ENCODE assay signal across 8 mouse cellular contexts in the genomic region with DNA sequence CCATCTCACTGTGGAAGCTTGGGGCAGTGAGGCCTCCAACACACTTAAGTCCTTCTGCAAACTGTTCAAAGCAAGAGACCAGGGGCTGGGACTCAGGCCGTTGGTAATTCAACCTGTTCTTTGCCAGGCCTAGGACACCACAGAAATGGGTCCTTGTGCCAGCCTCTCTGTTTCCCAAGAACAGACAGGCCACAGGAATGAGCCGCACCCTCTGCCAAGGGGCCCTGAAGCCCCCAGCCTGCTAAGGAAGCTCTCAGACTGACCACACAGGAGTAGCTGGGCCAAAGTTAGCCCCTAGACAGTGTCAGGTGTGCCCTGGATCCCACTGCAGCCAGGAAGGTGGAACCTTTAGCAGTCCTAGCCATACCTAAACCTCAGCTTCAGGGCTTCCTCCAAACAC. TPM values are rescaled to one million over a fixed set of nuclear protein-coding genes. Genes with fewer than 3 reads are reported as not detected.
DNase-seq lines count a peak whose midpoint lies in the region; ATAC-seq and TF ChIP-seq lines count a peak whose summit lies in the region.

No protein-coding gene starts in this region.

- peaks cover 66% of the 10 kb centered on the region for H3K4me1 ChIP-seq in hindbrain, embryonic 13.5 days (replicated peaks)
- peaks cover 58% of the 10 kb centered on the region for H3K4me1 ChIP-seq in lung, postnatal 0 days (ENCODE audit: insufficient read depth, low read depth, low read length)

- ATAC-seq in hindbrain, embryonic 13.5 days (ENCODE audit: low FRiP score), result no peak
- ATAC-seq in lung, postnatal 0 days, result no peak

- 69% methylated on average over 2 of the region's 2 CpGs for WGBS in hindbrain, embryonic 13.5 days
- WGBS in lung, postnatal 0 days, result 34% methylated on average over 2 of the region's 2 CpGs

- peak overlapping the region; percentile 91 for H3K9ac ChIP-seq in hindbrain, embryonic 13.5 days
- H3K9ac ChIP-seq in lung, postnatal 0 days (replicated peaks; ENCODE audit: low read depth), result peak overlapping the region; percentile 90

- H3K4me3 ChIP-seq in hindbrain, embryonic 13.5 days, result peak overlapping the region; percentile 96
- H3K4me3 ChIP-seq in lung, postnatal 0 days (ENCODE audit: low read depth, low read length), result peak overlapping the region; percentile 89

- peaks cover 27% of the 10 kb centered on the region for H3K36me3 ChIP-seq in hindbrain, embryonic 13.5 days
- peaks cover 12% of the 10 kb centered on the region for H3K36me3 ChIP-seq in lung, postnatal 0 days (ENCODE audit: insufficient read depth, low read length)

- peak overlapping the region; percentile 90 for H3K4me2 ChIP-seq in hindbrain, embryonic 13.5 days
- peak overlapping the region; percentile 97 for H3K4me2 ChIP-seq in lung, postnatal 0 days (replicated peaks; ENCODE audit: low read depth, low read length)

- peak; percentile 36 for DNase-seq in adrenal gland, adult 2 months
- DNase-seq in adrenal gland, postnatal 10 days, result no peak
- peak; percentile 23 to 37 for DNase-seq in right cerebral cortex, postnatal 10 days (ENCODE audit: low spot score in 2 of 2)
- no peak for DNase-seq in right cerebral cortex, postnatal 14 days
- peak; percentile 36 for DNase-seq in lung, postnatal 0 days (ENCODE audit: low spot score)
- DNase-seq in retina, embryonic 14.5 days (ENCODE audit: low spot score), result no peak
- DNase-seq in c-Kit-positive CD71-positive TER-119-positive erythroid progenitor cells, embryonic 14.5 days (ENCODE audit: low spot score), result no peak

- peaks cover 6% of the 10 kb centered on the region for H3K27me3 ChIP-seq in hindbrain, embryonic 13.5 days
- no peaks in the 10 kb centered on the region for H3K27me3 ChIP-seq in lung, postnatal 0 days (replicated peaks; ENCODE audit: insufficient read depth, low read length)

- no peaks in the 10 kb centered on the region for H3K9me3 ChIP-seq in hindbrain, embryonic 13.5 days
- no peaks in the 10 kb centered on the region for H3K9me3 ChIP-seq in lung, postnatal 0 days (ENCODE audit: low read length)

- peak overlapping the region; percentile 92 for H3K27ac ChIP-seq in hindbrain, embryonic 13.5 days
- H3K27ac ChIP-seq in lung, postnatal 0 days (ENCODE audit: low read length), result peak overlapping the region; percentile 99

- TF ChIP-seq EP300 in lung, postnatal 0 days (IDR thresholded peaks at IDR 0.05), result no peak

- TF ChIP-seq CTCF in lung, postnatal 0 days (IDR thresholded peaks at IDR 0.05), result no peak

RNA-seq across cellular contexts. Expression of a gene that starts 1.1 kb away (rescaled TPM):
- 100 to 1,000 TPM; 100 to 125 TPM for total RNA-seq in adrenal gland, adult 2 months (2021)
- 260 and 308 TPM in 2 replicates for polyA plus RNA-seq in adrenal gland, adult 2 months (2012; rRNA removed)
- total RNA-seq in adrenal gland, postnatal 10 days (2021), result 100 to 1,000 TPM; 140 to 144 TPM
- 33.5 and 33.6 TPM in 2 replicates for polyA plus RNA-seq in hindbrain, embryonic 13.5 days (2015; fragmentation: Nextera tagmentation; extraction: Ambion mirVana)
- 65.1 and 68.2 TPM in 2 replicates for polyA plus RNA-seq in lung, postnatal 0 days (2015; fragmentation: Nextera tagmentation; extraction: Ambion mirVana)

RNA-seq across cellular contexts. Expression of a gene that starts 17.1 kb away (rescaled TPM):
- total RNA-seq in adrenal gland, adult 2 months (2021), result 1 to 10 TPM; 7.2 to 8.4 TPM
- polyA plus RNA-seq in adrenal gland, adult 2 months (2012; rRNA removed), result 0.11 and 0.33 TPM in 2 replicates
- total RNA-seq in adrenal gland, postnatal 10 days (2021), result 1 to 10 TPM; 9.3 to 9.8 TPM
- polyA plus RNA-seq in hindbrain, embryonic 13.5 days (2015; fragmentation: Nextera tagmentation; extraction: Ambion mirVana), result 19.0 and 19.7 TPM in 2 replicates
- 8.2 and 8.6 TPM in 2 replicates for polyA plus RNA-seq in lung, postnatal 0 days (2015; fragmentation: Nextera tagmentation; extraction: Ambion mirVana)

RNA-seq across cellular contexts. Expression of a gene that starts 17.1 kb away (rescaled TPM):
- 10 to 100 TPM in 1 of 2 experiments, 1 to 10 TPM in 1; 7.0 to 12.3 TPM for total RNA-seq in adrenal gland, adult 2 months (2021)
- polyA plus RNA-seq in adrenal gland, adult 2 months (2012; rRNA removed), result 3.2 and 3.9 TPM in 2 replicates
- 10 to 100 TPM; 37.3 to 40.0 TPM for total RNA-seq in adrenal gland, postnatal 10 days (2021)
- 0.14 and 0.28 TPM in 2 replicates for polyA plus RNA-seq in hindbrain, embryonic 13.5 days (2015; fragmentation: Nextera tagmentation; extraction: Ambion mirVana)
- 0.63 and 0.99 TPM in 2 replicates for polyA plus RNA-seq in lung, postnatal 0 days (2015; fragmentation: Nextera tagmentation; extraction: Ambion mirVana)

Comparison
In these comparisons a context has a peak if more than half of its experiments do, and no peak if none do; other contexts are left out.
1. DNase-seq: peak in adrenal gland, adult 2 months (single experiment), right cerebral cortex, postnatal 10 days (2 of 2) and lung, postnatal 0 days (single experiment); none in adrenal gland, postnatal 10 days (single experiment), right cerebral cortex, postnatal 14 days (single experiment), retina, embryonic 14.5 days (single experiment) and c-Kit-positive CD71-positive TER-119-positive erythroid progenitor cells, embryonic 14.5 days (single experiment).